ENCODE assay signal across 35 mouse cellular contexts in the genomic region with DNA sequence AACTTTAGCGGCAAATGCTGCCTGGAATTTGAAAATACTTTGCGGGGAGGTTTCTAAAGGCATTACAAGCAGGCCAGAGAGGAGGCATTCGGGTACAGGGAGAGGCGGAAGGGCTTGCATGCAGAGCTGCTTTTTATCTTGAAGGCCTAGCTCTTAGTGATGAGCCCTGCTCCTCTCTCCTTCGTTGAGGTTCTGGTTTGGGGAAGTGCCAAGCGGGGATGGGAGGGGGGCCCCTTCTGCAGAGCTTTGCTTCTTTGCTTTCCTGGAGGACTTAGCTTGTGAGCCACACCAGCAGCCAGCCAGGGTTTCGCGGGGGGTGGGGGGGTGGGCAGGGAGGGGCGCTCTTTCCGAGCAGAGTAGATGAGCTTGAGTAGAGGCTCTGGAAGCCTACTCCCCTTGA. TPM values are rescaled to one million over a fixed set of nuclear protein-coding genes. Genes with fewer than 3 reads are reported as not detected.
DNase-seq lines count a peak whose midpoint lies in the region; ATAC-seq and TF ChIP-seq lines count a peak whose summit lies in the region.
"Had no signal": no experiment of that assay in that cellular context is flagged by ENCODE, and none has a peak within 500 bp of the region (broad histone marks: within the 10 kb centered on the region; RNA-seq: fewer than 3 reads in every experiment).

No protein-coding gene starts in this region.

- H3K79me2 ChIP-seq in MEL (ENCODE audit: control insufficient read depth, insufficient read depth, low read length, poor library complexity), result no peaks in the 10 kb centered on the region

- H3K36me3 ChIP-seq in heart, embryonic 11.5 days (ENCODE audit: control insufficient read depth, insufficient read depth, low read length), result no peaks in the 10 kb centered on the region
- H3K36me3 ChIP-seq in E14TG2a.4 (ENCODE audit: insufficient read depth, low read length) (no peaks in the 10 kb centered on the region), MEL (ENCODE audit: control insufficient read depth in 1 of 2, insufficient read depth in 2 of 2, low read length in 2 of 2) (peaks cover 0 to 19% of the 10 kb centered on the region in 2 experiments; a peak in 2 of 4 replicates)
- no peaks in the 10 kb centered on the region for H3K36me3 ChIP-seq in kidney, embryonic 16.5 days (ENCODE audit: insufficient read depth, low read length)
- H3K36me3 ChIP-seq: embryonic facial prominence, embryonic 13.5 days; forebrain, embryonic 15.5 days; hindbrain, embryonic 10.5 days; kidney, embryonic 15.5 days; limb, embryonic 12.5 days; liver, embryonic 15.5 days; midbrain, embryonic 15.5 days; neural tube, embryonic 12.5 days had no signal

- no peak for TF ChIP-seq POLR2A in MEL (IDR thresholded peaks at IDR 0.05; ENCODE audit: control insufficient read depth in 1 of 2, insufficient read depth in 1 of 2, low read depth in 1 of 2, low read length in 2 of 2, poor library complexity in 1 of 2)

- H3K9ac ChIP-seq in heart, embryonic 11.5 days (ENCODE audit: low read depth, low read length), result no peak overlapping the region
- H3K9ac ChIP-seq in MEL (ENCODE audit: control insufficient read depth, low read depth, low read length, poor library complexity, severe bottlenecking), result peak overlapping the region; percentile 64
- no peak overlapping the region for H3K9ac ChIP-seq in kidney, embryonic 16.5 days (replicated peaks; ENCODE audit: low read length)
- H3K9ac ChIP-seq: embryonic facial prominence, embryonic 13.5 days; forebrain, embryonic 15.5 days; kidney, embryonic 15.5 days; liver, embryonic 15.5 days; lung, embryonic 14.5 days; midbrain, embryonic 15.5 days; neural tube, embryonic 12.5 days had no signal

- TF ChIP-seq RAD21 in MEL (IDR thresholded peaks at IDR 0.05; ENCODE audit: low read depth, low read length), result no peak

- H3K4me3 ChIP-seq in heart, embryonic 11.5 days (ENCODE audit: low read depth, low read length), result no peak overlapping the region
- H3K4me3 ChIP-seq in E14TG2a.4 (replicated peaks; ENCODE audit: low read length) (peak overlapping the region; percentile 75), MEL (ENCODE audit: control insufficient read depth in 1 of 2, insufficient read depth in 1 of 2, low read depth in 2 of 2, low read length in 2 of 2) (peak overlapping the region; percentile 26 to 42; a peak in 2 of 4 replicates)
- no peak overlapping the region for H3K4me3 ChIP-seq in kidney, embryonic 16.5 days (ENCODE audit: low read length)
- H3K4me3 ChIP-seq: embryonic facial prominence, embryonic 13.5 days; erythroblast, embryonic 14.5 days; forebrain, embryonic 15.5 days; hindbrain, embryonic 10.5 days; kidney, embryonic 15.5 days; layer of hippocampus, adult 2 months; left cerebral cortex, adult 2 months; limb, embryonic 12.5 days; liver, embryonic 15.5 days; midbrain, embryonic 15.5 days; neural tube, embryonic 12.5 days had no signal

- peak; percentile 55 for DNase-seq in cerebellum, adult 9-11 months
- peak; percentile 83 for DNase-seq in heart, adult 11 months
- DNase-seq in MEL (ENCODE audit: low read depth, low spot score), result peak; percentile 88
- DNase-seq: adrenal gland, postnatal 25 days; embryo, embryonic 11 days; gastrocnemius, adult 2 months; heart, postnatal 14 days; kidney, adult 18-20 months; kidney, postnatal 36 days; lung, embryonic 14.5 days; lung, postnatal 14 days; retina, postnatal 1 day; right cerebral cortex, postnatal 14 days; thymus, postnatal 4 days had no signal

- H3K27me3 ChIP-seq in heart, embryonic 11.5 days (ENCODE audit: control insufficient read depth, insufficient read depth, low read length), result peaks cover 17% of the 10 kb centered on the region
- H3K27me3 ChIP-seq in E14TG2a.4 (ENCODE audit: insufficient read depth, low read length) (peaks cover 48% of the 10 kb centered on the region), MEL (ENCODE audit: control insufficient read depth in 1 of 2, insufficient read depth in 2 of 2, low read length in 2 of 2) (no peaks in the 10 kb centered on the region)
- peaks cover 9% of the 10 kb centered on the region; the same call in 1 of the 2 replicates for H3K27me3 ChIP-seq in kidney, embryonic 16.5 days (ENCODE audit: insufficient read depth, low read length)
- H3K27me3 ChIP-seq: forebrain, embryonic 15.5 days had no signal

- TF ChIP-seq CTCF in E14TG2a.4 (conservative IDR thresholded peaks at IDR 0.05; ENCODE audit: low read length), result no peak
- TF ChIP-seq CTCF in MEL (IDR thresholded peaks at IDR 0.05 in 2 of 3, conservative IDR thresholded peaks at IDR 0.05 in 1 of 3; ENCODE audit: control insufficient read depth in 1 of 3, insufficient read depth in 1 of 3, low read depth in 2 of 3, low read length in 3 of 3, poor library complexity in 1 of 3, severe bottlenecking in 1 of 3), result no peak

- H3K4me1 ChIP-seq in heart, embryonic 11.5 days (ENCODE audit: control insufficient read depth, insufficient read depth, low read length), result peaks cover 23% of the 10 kb centered on the region
- peaks cover 62% of the 10 kb centered on the region for H3K4me1 ChIP-seq in E14TG2a.4 (replicated peaks; ENCODE audit: low read depth, low read length)
- H3K4me1 ChIP-seq in MEL (ENCODE audit: control insufficient read depth in 1 of 2, insufficient read depth in 2 of 2, low read length in 2 of 2), result peaks cover 14 to 32% of the 10 kb centered on the region in 2 experiments
- peaks cover 26% of the 10 kb centered on the region for H3K4me1 ChIP-seq in kidney, embryonic 16.5 days (ENCODE audit: insufficient read depth, low read length)

- H3K27ac ChIP-seq in heart, embryonic 11.5 days (ENCODE audit: low read depth, low read length), result no peak overlapping the region
- peak overlapping the region; percentile 50 for H3K27ac ChIP-seq in MEL (ENCODE audit: control insufficient read depth, low read depth, low read length)
- H3K27ac ChIP-seq in kidney, embryonic 16.5 days (ENCODE audit: low read length), result no peak overlapping the region
- H3K27ac ChIP-seq: embryonic facial prominence, embryonic 13.5 days; gastrocnemius, adult 2 months; hindbrain, embryonic 10.5 days; kidney, embryonic 15.5 days; layer of hippocampus, adult 2 months; left cerebral cortex, adult 2 months; limb, embryonic 12.5 days; liver, embryonic 15.5 days; midbrain, embryonic 15.5 days; neural tube, embryonic 12.5 days had no signal

- no peak overlapping the region for H3K4me2 ChIP-seq in heart, embryonic 11.5 days
- no peak overlapping the region for H3K4me2 ChIP-seq in kidney, embryonic 16.5 days (replicated peaks; ENCODE audit: low read depth, low read length)
- H3K4me2 ChIP-seq: embryonic facial prominence, embryonic 13.5 days; forebrain, embryonic 15.5 days; liver, embryonic 15.5 days; lung, embryonic 14.5 days; midbrain, embryonic 15.5 days had no signal

- TF ChIP-seq EP300 in MEL (IDR thresholded peaks at IDR 0.05; ENCODE audit: low read depth in 1 of 2, low read length in 2 of 2), result no peak

- H3K9me3 ChIP-seq in heart, embryonic 11.5 days (replicated peaks; ENCODE audit: control insufficient read depth, low read length), result no peaks in the 10 kb centered on the region
- H3K9me3 ChIP-seq in E14TG2a.4 (ENCODE audit: low read length) (no peaks in the 10 kb centered on the region), MEL (replicated peaks; ENCODE audit: insufficient read depth, low read length) (no peaks in the 10 kb centered on the region)
- H3K9me3 ChIP-seq in kidney, embryonic 16.5 days (ENCODE audit: low read length), result no peaks in the 10 kb centered on the region
- H3K9me3 ChIP-seq: embryonic facial prominence, embryonic 13.5 days; forebrain, embryonic 15.5 days; hindbrain, embryonic 10.5 days; kidney, embryonic 15.5 days; limb, embryonic 12.5 days; liver, embryonic 15.5 days; midbrain, embryonic 15.5 days; neural tube, embryonic 12.5 days had no signal

- 51% methylated on average over 10 of the region's 10 CpGs for WGBS in heart, embryonic 11.5 days (ENCODE audit: insufficient replicate concordance)
- WGBS in kidney, embryonic 16.5 days, result 62% methylated on average over 8 of the region's 10 CpGs

- ATAC-seq in cerebellum, adult (ENCODE audit: insufficient number of reproducible peaks, low FRiP score, low TSS enrichment), result no peak
- ATAC-seq in heart, embryonic 11.5 days (replicated peaks; ENCODE audit: insufficient number of reproducible peaks, low FRiP score, low TSS enrichment), result no peak
- no peak for ATAC-seq in erythroid progenitor cell, adult 5-6 weeks (replicated peaks; ENCODE audit: low FRiP score, poor library complexity, severe bottlenecking)
- no peak for ATAC-seq in kidney, embryonic 16.5 days (ENCODE audit: low FRiP score, low TSS enrichment)
- ATAC-seq: forebrain, embryonic 15.5 days had no signal

TF ChIP-seq in MEL, 35 proteins besides CTCF, POLR2A, EP300 and RAD21 (continues in another document):
- TF ChIP-seq POLR2AphosphoS5 (IDR thresholded peaks at IDR 0.05; ENCODE audit: borderline replicate concordance, low read depth, low read length), result no peak

RNA-seq across cellular contexts. Expression of a gene that starts 14.5 kb away (rescaled TPM):
- polyA plus RNA-seq in heart, embryonic 11.5 days (2014; fragmentation: Nextera tagmentation; extraction: Ambion mirVana), result 0.20 TPM in 1 of 2 replicates, not detected in the other
- total RNA-seq in MEL (2012; rRNA removed), result not detected in 2 replicates
- under 1 TPM in 1 of 2 experiments, not detected in 1; 0.10 TPM for polyA plus RNA-seq in MEL (2012; ENCODE audit: insufficient read depth in 1 of 2, insufficient read length in 2 of 2, low read depth in 1 of 2, low replicate concordance in 2 of 2, missing spikeins in 1 of 2)
- total RNA-seq in erythroid progenitor cell, adult 5-6 weeks (2015; ENCODE audit: low replicate concordance), result not detected in 2 replicates
- total RNA-seq in erythroid progenitor cell, adult 5-6 weeks (2017; ENCODE audit: low replicate concordance), result not detected in 2 replicates
- 0.14 TPM in 1 of 2 replicates, not detected in the other for polyA plus RNA-seq in kidney, embryonic 16.5 days (2015; fragmentation: Nextera tagmentation; extraction: Ambion mirVana)
- total RNA-seq: ES-E14; gastrocnemius, adult 2 months; gastrocnemius, postnatal 4 days; heart, adult 8-10 months; heart, postnatal 14 days; liver, adult 2 months had no signal
- polyA plus RNA-seq: erythroblast, embryonic 14.5 days; liver, adult 2 months; lung, embryonic 14.5 days; testis, adult 2 months had no signal

RNA-seq across cellular contexts. Expression of a gene that starts 28.9 kb away (rescaled TPM):
- polyA plus RNA-seq in heart, embryonic 11.5 days (2014; fragmentation: Nextera tagmentation; extraction: Ambion mirVana), result 26.7 and 31.0 TPM in 2 replicates
- 22.5 and 24.8 TPM in 2 replicates for total RNA-seq in MEL (2012; rRNA removed)
- 10 to 100 TPM; 27.5 to 98.1 TPM for polyA plus RNA-seq in MEL (2012; ENCODE audit: insufficient read depth in 1 of 2, insufficient read length in 2 of 2, low read depth in 1 of 2, low replicate concordance in 2 of 2, missing spikeins in 1 of 2)
- 8.6 and 9.2 TPM in 2 replicates for total RNA-seq in erythroid progenitor cell, adult 5-6 weeks (2015; ENCODE audit: low replicate concordance)
- 5.8 and 16.4 TPM in 2 replicates for total RNA-seq in erythroid progenitor cell, adult 5-6 weeks (2017; ENCODE audit: low replicate concordance)
- polyA plus RNA-seq in kidney, embryonic 16.5 days (2015; fragmentation: Nextera tagmentation; extraction: Ambion mirVana), result 24.0 and 24.9 TPM in 2 replicates

RNA-seq across cellular contexts. Expression of a gene that starts 45.4 kb away (rescaled TPM):
- polyA plus RNA-seq in heart, embryonic 11.5 days (2014; fragmentation: Nextera tagmentation; extraction: Ambion mirVana), result not detected in 2 replicates
- 0.04 TPM in 1 of 2 replicates, not detected in the other for total RNA-seq in MEL (2012; rRNA removed)
- polyA plus RNA-seq in MEL (2012; ENCODE audit: insufficient read depth in 1 of 2, insufficient read length in 2 of 2, low read depth in 1 of 2, low replicate concordance in 2 of 2, missing spikeins in 1 of 2), result not detected
- total RNA-seq in erythroid progenitor cell, adult 5-6 weeks (2015; ENCODE audit: low replicate concordance), result not detected in 2 replicates
- total RNA-seq in erythroid progenitor cell, adult 5-6 weeks (2017; ENCODE audit: low replicate concordance), result 0.53 TPM in 1 of 2 replicates, not detected in the other
- polyA plus RNA-seq in kidney, embryonic 16.5 days (2015; fragmentation: Nextera tagmentation; extraction: Ambion mirVana), result 0.04 and 0.30 TPM in 2 replicates
- total RNA-seq: gastrocnemius, adult 2 months; liver, adult 2 months had no signal
- polyA plus RNA-seq: erythroblast, embryonic 14.5 days; limb, embryonic 12.5 days; liver, adult 2 months; liver, embryonic 15.5 days; lung, embryonic 14.5 days had no signal

Comparison
In these comparisons a context has a peak if more than half of its experiments do, and no peak if none do; other contexts are left out.
1. H3K4me3 ChIP-seq: peak in E14TG2a.4 (single experiment) and MEL (2 of 2); none in heart, embryonic 11.5 days (single experiment) and kidney, embryonic 16.5 days (single experiment).
2. Peak in every context shown above with its lines, with median percentiles within 50 percentile points of each other: DNase-seq.